Mouse (Mus musculus) 3T3-L1 (cell line): ENCODE data around the gene Bicd1.
"Not testable (repeated sequence)": the region's sequence is repeated elsewhere in the genome, so short reads cannot be mapped to it uniquely, and the experiment has no call there.

Experiments
- DNase-seq: peaks from one replicate; pipeline ENCODE4 v3.0.0-alpha.2; 2015; ENCODE audit warnings: low read depth, low spot score

Bicd1 gene

GRCm38 (mm10) chr6:149408833-149409332 is at the start of gene Bicd1:
Gene Bicd1 (plus strand): TSS chr6:149408886.
- no peak for DNase-seq

GRCm38 (mm10) chr6:149362533-149362932 is 46.2 kb upstream of the Bicd1 start:
- not testable (repeated sequence) for DNase-seq

- not testable (repeated sequence) for DNase-seq
These were observed 42.7 kb upstream of the Bicd1 start for GRCm38 (mm10) chr6:149365975-149366374.

- DNase-seq = peak; percentile 85
These were observed 42.3 kb upstream of the Bicd1 start for GRCm38 (mm10) chr6:149366403-149366802.

GRCm38 (mm10) chr6:149374986-149375457 is 33.7 kb upstream of the Bicd1 start:
- DNase-seq = peak; percentile 97

DNA sequence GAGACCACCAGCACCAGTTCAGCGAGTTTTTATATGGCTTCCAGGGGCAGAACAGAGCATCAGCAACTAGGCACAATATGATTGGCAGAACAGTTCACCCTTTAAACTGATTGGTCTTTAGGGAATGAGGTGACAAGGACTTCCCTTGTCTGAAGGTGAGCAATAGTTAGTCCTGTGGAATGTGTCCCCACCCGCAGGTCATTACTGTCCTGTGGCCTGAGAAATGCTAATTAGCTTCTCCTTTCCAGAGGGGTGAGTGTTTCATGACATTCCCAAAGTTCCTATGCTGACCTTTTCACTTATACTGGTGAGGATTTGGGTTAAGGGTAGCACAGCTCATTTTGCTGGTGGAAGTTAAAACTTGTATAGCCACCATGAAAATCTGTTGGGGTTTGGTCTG is 25.2 kb upstream of the Bicd1 start:
- no peak for DNase-seq

DNA sequence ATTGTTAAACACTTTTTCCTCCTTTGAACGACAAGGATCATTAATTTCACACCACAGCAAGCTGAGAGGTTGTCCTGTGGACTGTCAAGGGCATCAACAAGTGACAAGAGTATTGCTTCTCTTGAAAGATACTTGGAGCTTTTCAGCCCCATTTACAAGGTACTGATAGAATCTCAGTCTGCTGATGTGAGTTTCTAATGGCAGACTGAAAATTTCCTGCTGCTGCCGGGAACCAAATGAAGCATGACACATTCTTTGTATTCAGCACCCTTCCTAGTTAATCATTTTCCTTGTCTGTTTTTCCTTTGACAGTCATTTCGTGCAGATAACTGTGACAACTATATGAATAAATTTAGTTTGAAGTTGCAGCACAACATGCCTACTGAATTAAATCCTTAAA is 22.3 kb upstream of the Bicd1 start:
- DNase-seq = no peak

DNA sequence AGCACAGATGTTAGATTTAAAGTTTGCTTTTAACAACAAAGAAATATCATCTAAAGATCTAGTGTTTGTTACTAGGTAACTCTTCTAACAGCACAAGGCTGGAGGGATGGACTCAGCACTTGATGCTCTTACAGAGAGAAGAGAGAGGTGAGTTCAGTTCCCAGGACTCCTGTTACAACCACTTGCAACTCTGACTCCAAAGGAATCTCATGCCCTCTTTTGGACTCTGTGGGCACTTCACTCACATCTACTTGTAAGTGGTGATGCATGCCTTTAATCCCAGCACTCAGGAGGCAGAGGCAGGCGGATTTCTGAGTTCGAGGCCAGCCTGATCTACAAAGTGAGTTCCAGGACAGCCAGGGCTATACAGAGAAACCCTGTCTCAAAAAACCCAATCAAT is 19.1 kb upstream of the Bicd1 start:
- DNase-seq = not testable (repeated sequence)

DNA sequence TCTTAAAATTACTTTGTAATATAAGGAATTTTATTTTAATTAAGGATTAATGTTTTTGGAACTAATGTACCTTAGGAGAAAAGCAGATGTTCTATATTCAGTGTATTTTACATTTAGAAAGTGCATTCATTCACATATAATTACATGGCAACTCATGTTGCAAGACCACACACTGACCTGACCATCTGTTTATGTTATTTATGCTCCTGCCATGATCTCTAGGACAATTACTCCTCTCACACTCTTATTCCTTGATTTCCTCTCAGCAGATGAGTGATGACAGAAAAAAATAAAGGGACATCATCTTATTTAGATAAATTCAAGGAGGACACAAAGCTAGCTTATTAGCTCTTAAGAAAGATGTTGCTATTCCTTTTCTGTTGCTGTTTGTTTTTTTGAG is 9.3 kb upstream of the Bicd1 start:
- DNase-seq = no peak

DNA sequence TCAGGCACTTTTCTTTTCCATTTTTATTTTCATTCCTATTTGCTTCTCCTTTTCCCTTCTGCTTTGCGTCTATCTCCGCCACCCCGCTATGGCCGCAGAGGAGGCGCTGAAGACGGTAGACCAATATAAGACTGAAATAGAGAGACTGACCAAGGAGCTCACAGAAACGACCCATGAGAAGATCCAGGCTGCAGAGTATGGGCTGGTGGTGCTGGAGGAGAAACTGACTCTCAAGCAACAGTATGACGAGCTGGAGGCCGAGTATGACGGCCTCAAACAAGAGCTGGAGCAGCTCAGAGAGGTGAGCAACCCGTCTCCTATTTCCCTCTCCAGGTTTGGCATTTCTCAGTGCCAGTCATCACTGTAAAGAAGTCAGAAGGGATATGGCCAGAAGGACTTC is 655 bp downstream of the Bicd1 start:
- no peak for DNase-seq

DNA sequence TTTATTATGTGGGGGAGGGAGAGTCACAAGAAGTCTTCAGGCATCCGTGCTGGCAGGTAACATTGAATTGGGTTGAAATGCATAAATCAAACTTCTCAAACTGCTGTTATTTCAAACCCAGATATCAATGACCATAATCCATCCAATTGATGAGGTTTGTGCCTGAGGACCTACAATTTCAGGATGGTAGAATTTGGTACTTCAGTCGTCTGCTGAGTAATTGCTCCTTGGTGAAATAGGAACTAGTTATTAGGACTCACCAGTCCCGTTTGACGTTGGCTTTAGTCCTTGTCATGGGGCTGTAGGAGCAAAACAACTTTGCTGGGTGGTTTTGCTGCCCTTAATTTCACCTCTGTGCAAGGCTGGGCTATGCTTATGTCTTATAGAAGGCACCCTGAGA is 1.2 kb downstream of the Bicd1 start:
- DNase-seq = no peak

GRCm38 (mm10) chr6:149413256-149413655 is 4.6 kb downstream of the Bicd1 start:
- DNase-seq = peak; percentile 97

GRCm38 (mm10) chr6:149424748-149425147 is 16.1 kb downstream of the Bicd1 start:
- no peak for DNase-seq

DNA sequence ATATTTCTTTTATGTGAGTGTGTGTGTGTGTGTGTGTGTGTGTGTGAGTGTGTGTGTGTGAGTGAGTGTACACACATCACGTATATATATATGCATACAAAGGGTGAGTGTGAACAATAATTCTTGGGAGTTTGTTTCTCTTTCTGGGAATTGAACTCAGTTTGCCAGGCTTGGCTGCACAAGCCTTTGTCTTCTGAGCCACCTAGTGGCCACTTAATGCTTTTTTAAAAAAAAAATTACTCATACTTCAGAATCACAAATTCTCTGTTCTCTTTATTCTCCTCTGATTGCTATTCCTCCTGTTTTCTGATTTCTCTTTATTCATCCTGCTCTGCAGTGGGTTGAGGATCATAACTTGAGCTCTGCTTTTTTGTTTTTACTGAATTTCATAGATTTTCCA is 30.5 kb downstream of the Bicd1 start:
- DNase-seq = peak; percentile 59

DNA sequence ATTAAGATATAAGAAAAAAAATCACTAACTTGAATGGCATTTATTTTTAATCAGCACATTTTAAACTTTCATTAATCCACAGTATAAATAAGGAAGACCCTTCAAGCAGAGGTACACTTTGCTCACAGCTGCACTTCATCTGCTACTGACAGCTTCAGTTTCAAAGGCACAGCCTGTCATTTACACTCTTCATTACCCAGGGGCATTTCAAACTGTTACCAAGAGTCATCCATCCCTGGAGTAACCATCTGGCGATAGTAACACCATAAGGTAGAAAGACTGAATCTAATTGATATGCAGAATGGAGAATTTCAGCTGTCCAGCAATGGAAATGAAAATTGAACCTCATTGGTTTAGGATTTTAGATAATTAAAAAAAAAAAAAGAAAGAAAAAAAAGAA is 34.2 kb downstream of the Bicd1 start:
- no peak for DNase-seq

- no peak for DNase-seq
These were observed 37.2 kb downstream of the Bicd1 start for GRCm38 (mm10) chr6:149445854-149446253.

DNA sequence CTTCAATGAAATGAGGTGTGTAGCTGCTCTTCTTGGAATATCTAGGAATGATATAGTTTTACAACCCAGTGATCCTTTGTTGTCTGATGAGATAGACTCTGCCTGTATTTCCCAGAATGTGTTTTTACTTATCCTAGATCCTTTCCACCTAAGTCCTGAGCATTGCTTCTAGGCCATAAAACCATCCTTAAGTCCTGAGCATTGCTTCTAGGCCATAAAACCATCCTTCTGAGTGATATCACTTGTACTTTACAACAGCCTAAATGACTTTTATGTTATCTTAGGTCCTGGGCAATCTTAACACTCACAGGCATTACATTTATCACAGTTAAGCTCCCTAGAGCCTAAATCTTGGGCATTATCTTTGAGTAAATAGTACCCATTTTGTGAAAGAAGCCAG is 48.6 kb downstream of the Bicd1 start:
- no peak for DNase-seq

DNA sequence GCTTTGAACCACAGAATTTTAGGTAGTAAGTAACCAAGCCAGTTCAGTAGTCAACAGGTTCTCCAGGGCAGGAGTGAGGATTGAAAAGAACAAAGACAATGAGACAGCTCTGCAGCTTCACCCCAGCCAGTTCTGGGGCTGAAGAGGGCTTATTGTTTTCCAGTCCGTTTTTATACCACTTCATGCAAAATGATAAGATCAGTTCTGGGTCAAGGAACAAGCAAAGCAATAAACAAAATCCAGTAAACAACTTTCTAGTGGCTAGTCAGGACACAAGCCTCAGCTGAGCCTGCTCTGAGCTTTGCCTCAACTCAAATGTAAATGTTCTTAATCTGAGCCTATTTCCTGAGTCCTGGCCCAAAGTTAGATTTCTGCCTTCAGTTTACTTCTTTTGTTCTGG is 52.3 kb downstream of the Bicd1 start:
- DNase-seq = no peak

DNA sequence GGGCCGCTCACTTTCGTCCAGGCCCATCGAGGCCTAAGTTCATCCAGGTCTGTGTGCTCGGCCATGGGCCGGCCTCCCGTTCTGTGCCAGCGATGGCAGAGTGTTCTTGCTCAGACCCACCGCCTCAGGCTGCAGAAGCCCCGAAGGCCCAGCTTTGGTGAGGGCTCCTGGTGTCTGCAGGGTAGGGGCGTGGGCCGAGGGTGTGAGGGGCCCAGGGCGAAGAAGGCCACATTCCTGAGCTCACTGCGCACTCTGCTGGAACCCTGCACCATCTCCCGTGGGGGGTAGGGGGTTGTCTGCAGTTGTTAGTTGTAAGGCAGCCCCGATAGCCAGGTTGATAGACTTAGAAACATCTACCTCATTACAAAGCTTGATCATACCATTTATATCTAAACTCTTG is 62.8 kb downstream of the Bicd1 start:
- no peak for DNase-seq

DNA sequence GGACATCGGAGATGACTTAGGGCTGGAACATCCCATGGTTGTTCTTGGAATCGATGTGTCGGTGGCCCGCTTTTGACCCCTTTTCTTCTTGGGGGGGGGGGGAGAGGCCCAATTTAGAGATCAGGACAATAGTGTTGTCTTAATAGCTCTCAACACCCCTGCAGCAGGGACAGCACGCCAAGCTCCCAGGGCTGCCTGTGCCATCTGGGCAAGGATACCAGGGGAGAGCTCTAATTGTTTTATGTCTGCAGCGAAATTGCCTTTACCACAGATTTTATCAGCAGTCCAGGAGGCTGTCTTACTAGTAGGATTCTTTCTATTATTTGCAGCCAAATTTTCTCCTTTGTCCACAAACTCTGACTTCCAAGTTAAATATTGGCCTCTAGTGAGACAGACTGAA is 63.8 kb downstream of the Bicd1 start:
- DNase-seq = not testable (repeated sequence)

GRCm38 (mm10) chr6:149481868-149482267 is 73.2 kb downstream of the Bicd1 start:
- not testable (repeated sequence) for DNase-seq

DNA sequence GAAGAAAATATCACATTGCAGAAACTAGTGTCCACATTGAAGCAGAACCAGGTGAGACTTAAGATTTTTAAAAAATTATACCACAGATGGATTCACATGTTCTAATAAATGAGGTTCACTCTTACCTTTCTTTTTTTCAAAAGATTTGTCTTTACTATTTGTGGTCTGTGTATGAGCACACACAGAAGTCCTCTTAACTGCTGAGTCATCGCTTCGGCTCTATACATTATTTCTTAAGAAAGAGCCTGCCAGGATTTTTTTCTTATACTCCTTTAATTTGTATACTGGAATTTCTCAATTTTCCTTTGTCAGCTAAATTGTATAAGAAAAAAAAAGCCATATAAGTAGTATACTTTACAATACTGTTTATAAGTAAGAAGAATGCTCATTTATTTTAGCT is 86.0 kb downstream of the Bicd1 start:
- DNase-seq = no peak

- no peak for DNase-seq
These were observed 87.2 kb downstream of the Bicd1 start for GRCm38 (mm10) chr6:149495925-149496324.
